Mouse (Mus musculus) stomach, postnatal 0 days (tissue): ENCODE measurements around the gene Nphs1. TPM values are rescaled to one million over a fixed set of nuclear protein-coding genes. Genes with fewer than 3 reads are reported as not detected.

ENCODE experiments used
- ATAC-seq: fragments of 200-750 bp; cut with Nextera tagmentation; 2 replicates; pipeline ENCODE4 v1.8.0; 2017; ENCODE audit not compliant: low FRiP score, low TSS enrichment
- DNase-seq: peaks from one replicate; pipeline ENCODE4 v3.0.0-alpha.2; 2016; ENCODE audit warnings: low spot score
- H3K27ac ChIP-seq: fragments of 300-500 bp; sonication (generic); replicated peaks from 2 replicates; pipeline ENCODE4 v1.5.1; 2014; ENCODE audit warnings: mild to moderate bottlenecking, control low read depth
- H3K27me3 ChIP-seq: fragments of 300-500 bp; sonication (generic); 2 replicates; pipeline ENCODE4 v1.6.1; 2014; ENCODE audit warnings: low read length; ENCODE audit not compliant: control insufficient read depth, insufficient read depth
- H3K36me3 ChIP-seq: fragments of 300-500 bp; sonication (generic); 2 replicates; pipeline ENCODE4 v1.6.1; 2014; ENCODE audit warnings: low read length, mixed read lengths; ENCODE audit not compliant: control insufficient read depth, insufficient read depth
- H3K4me1 ChIP-seq: fragments of 300-500 bp; sonication (generic); replicated peaks from 2 replicates; pipeline ENCODE4 v1.6.1; 2014; ENCODE audit warnings: antibody characterized with exemption; ENCODE audit not compliant: control insufficient read depth, insufficient read depth
- H3K4me2 ChIP-seq: fragments of 300-500 bp; sonication (generic); replicated peaks from 2 replicates; pipeline ENCODE4 v1.6.1; 2014; ENCODE audit warnings: low read depth, mild to moderate bottlenecking, control low read depth, moderate library complexity
- H3K4me3 ChIP-seq: fragments of 300-500 bp; sonication (generic); 2 replicates; pipeline ENCODE4 v1.5.1; 2014; ENCODE audit warnings: low read depth, low read length, control low read depth
- H3K9ac ChIP-seq: fragments of 300-500 bp; sonication (generic); 2 replicates; pipeline ENCODE4 v1.6.1; 2014; ENCODE audit warnings: mild to moderate bottlenecking, low read length, control low read depth, mixed read lengths
- H3K9me3 ChIP-seq: fragments of 300-500 bp; sonication (generic); 2 replicates; pipeline ENCODE4 v1.6.1; 2016; ENCODE audit warnings: low read length; ENCODE audit not compliant: control insufficient read depth
- CTCF ChIP-seq: IDR thresholded peaks from 2 replicates; pipeline ENCODE4 v1.5.1; 2016; ENCODE audit warnings: antibody characterized with exemption, low read depth, mild to moderate bottlenecking, moderate library complexity
- EP300 ChIP-seq: optimal IDR thresholded peaks from 2 replicates; pipeline ENCODE3; 2016; ENCODE audit warnings: antibody characterized with exemption
- WGBS: fragments of 180-500 bp; shearing (Covaris S2); extraction: QIAGEN DNeasy Blood & Tissue Kit; methylation state at CpG from one replicate; pipeline ENCODE4 v1.1.7; 2014; 5-methylcytosine and 5-hydroxymethylcytosine counted together
- polyA plus RNA-seq: library from polyadenylated mRNA; unstranded; fragments of >200 nt; fragmentation: Nextera tagmentation; extraction: Ambion mirVana; gene quantifications from 2 replicates; pipeline ENCODE4 v1.2.1, GENCODE M21; 2015

Gene Nphs1
- polyA plus RNA-seq, 1 experiment from 2014 or later = 0.25 TPM

- DNase-seq (peak; percentile 45), ATAC-seq (no peak; the same call in 1 of the 2 replicates)
- TF ChIP-seq EP300 = no peak
- TF ChIP-seq CTCF = no peak
- peak overlapping the region; percentile 88 for H3K4me2 ChIP-seq
- H3K9ac ChIP-seq = peak overlapping the region; percentile 52; the same call in 1 of the 2 replicates
- H3K27me3 ChIP-seq = no peaks in the 10 kb centered on the region
- peak overlapping the region; percentile 54 for H3K4me3 ChIP-seq
- H3K27ac ChIP-seq = no peak overlapping the region
- WGBS = 1% methylated on average over 38 of the region's 38 CpGs
- no peaks in the 10 kb centered on the region for H3K9me3 ChIP-seq
- peaks cover 2% of the 10 kb centered on the region; the same call in 1 of the 2 replicates for H3K4me1 ChIP-seq
- no peaks in the 10 kb centered on the region for H3K36me3 ChIP-seq
Observed at GRCm38 (mm10) chr7:30444154-30444970, 13.8 kb upstream of the Nphs1 start.

GRCm38 (mm10) chr7:30444971-30445751, 13.0 kb upstream of the Nphs1 start, which contains the start of gene Aplp1:
Gene Aplp1 (minus strand): TSS chr7:30445535.
- H3K27ac ChIP-seq = no peak within 1 kb of the TSS
- WGBS = 1% methylated on average over 51 of the region's 72 CpGs

GRCm38 (mm10) chr7:30450241-30450640, 7.9 kb upstream of the Nphs1 start:
- Histone ChIP-seq H3K27me3 (peaks cover 7% of the 10 kb centered on the region; the same call in 1 of the 2 replicates), H3K4me1 (peaks cover 2% of the 10 kb centered on the region; the same call in 1 of the 2 replicates), H3K27ac (no peak overlapping the region), H3K9me3 (no peaks in the 10 kb centered on the region), H3K36me3 (no peaks in the 10 kb centered on the region), H3K9ac (no peak overlapping the region), H3K4me3 (no peak overlapping the region), H3K4me2 (no peak overlapping the region)
- WGBS = 69% methylated on average over 7 of the region's 7 CpGs
- TF ChIP-seq CTCF (no peak), EP300 (no peak)
- ATAC-seq (no peak), DNase-seq (no peak)

More at GRCm38 (mm10) chr7:30444971-30445751, 13.0 kb upstream of the Nphs1 start, which contains the start of gene Aplp1:
- peak; percentile 70 for DNase-seq
- no peaks in the 10 kb centered on the region for H3K9me3 ChIP-seq
- ATAC-seq = peak; percentile 62
- TF ChIP-seq EP300 (no peak), CTCF (no peak)
- H3K36me3 ChIP-seq = no peaks in the 10 kb centered on the region
- H3K4me1 ChIP-seq = peaks cover 2% of the 10 kb centered on the region; the same call in 1 of the 2 replicates
- no peaks in the 10 kb centered on the region for H3K27me3 ChIP-seq
- H3K9ac ChIP-seq = peak within 1 kb of the TSS; percentile 52
- peak within 1 kb of the TSS; percentile 88 for H3K4me2 ChIP-seq
- H3K4me3 ChIP-seq = peak within 1 kb of the TSS; percentile 54

GRCm38 (mm10) chr7:30453327-30453726, 4.8 kb upstream of the Nphs1 start:
- Histone ChIP-seq H3K4me3 (no peak overlapping the region), H3K9ac (no peak overlapping the region), H3K9me3 (no peaks in the 10 kb centered on the region), H3K36me3 (no peaks in the 10 kb centered on the region), H3K4me2 (no peak overlapping the region), H3K27ac (no peak overlapping the region), H3K27me3 (peaks cover 18% of the 10 kb centered on the region), H3K4me1 (0 out of 2 replicates have a peak, but pooled peaks cover 2% of the 10 kb centered on the region)
- DNase-seq (no peak), ATAC-seq (no peak)
- WGBS = 21% methylated on average over 25 of the region's 25 CpGs
- no peak for TF ChIP-seq EP300
- no peak for TF ChIP-seq CTCF

- WGBS = 1% methylated on average over 25 of the region's 25 CpGs
- H3K4me1 ChIP-seq = 0 out of 2 replicates have a peak, but pooled peaks cover 2% of the 10 kb centered on the region
- H3K36me3 ChIP-seq = no peaks in the 10 kb centered on the region
- no peak overlapping the region for H3K27ac ChIP-seq
- H3K4me2 ChIP-seq = peak overlapping the region; percentile 11; the same call in 1 of the 2 replicates
- H3K4me3 ChIP-seq = no peak overlapping the region
- DNase-seq (peak; percentile 89), ATAC-seq (peak; percentile 79)
- TF ChIP-seq CTCF (no peak), EP300 (no peak)
- H3K27me3 ChIP-seq = peaks cover 18% of the 10 kb centered on the region
- H3K9ac ChIP-seq = 0 out of 2 replicates have a peak overlapping the region, but pooled peaks have one; percentile 13
- no peaks in the 10 kb centered on the region for H3K9me3 ChIP-seq
Observed at GRCm38 (mm10) chr7:30453766-30454165, 4.3 kb upstream of the Nphs1 start.
